Mouse (Mus musculus): ENCODE measurements around the gene E030018B13Rik.

GRCm38 (mm10) chr7:63924151-63924550 is 7.5 kb downstream of the E030018B13Rik start:
- TF ChIP-seq CTCF (conservative IDR thresholded peaks at IDR 0.05; ENCODE audit: insufficient read depth, insufficient read length, low read depth, low read length) (no peak; the same call in 1 of the 2 replicates), POLR2A (IDR thresholded peaks at IDR 0.05; ENCODE audit: low read depth, low read length) (no peak)
